Mouse (Mus musculus) forebrain, embryonic 11.5 days (tissue): ENCODE results near the gene Hspa1a. TPM values are rescaled to one million over a fixed set of nuclear protein-coding genes. Genes with fewer than 3 reads are reported as not detected.

Experiments used
- ATAC-seq: fragments of 200-750 bp; cut with Nextera tagmentation; replicated peaks from 2 replicates; pipeline ENCODE4 v1.8.0; 2017; ENCODE audit warnings: moderate TSS enrichment; ENCODE audit not compliant: low FRiP score
- DNase-seq: peaks from one replicate; pipeline ENCODE4 v3.0.0-alpha.2; 2017; ENCODE audit warnings: low spot score
- H3K27ac ChIP-seq: fragments of 300-500 bp; sonication (generic); 2 replicates; pipeline ENCODE4 v1.5.1; 2014; ENCODE audit warnings: low read depth, low read length
- H3K27me3 ChIP-seq: fragments of 300-500 bp; sonication (generic); 2 replicates; pipeline ENCODE4 v1.6.1; 2014; ENCODE audit warnings: mild to moderate bottlenecking, low read length, mixed read lengths; ENCODE audit not compliant: control insufficient read depth, insufficient read depth
- H3K36me3 ChIP-seq: fragments of 300-500 bp; sonication (generic); 2 replicates; pipeline ENCODE4 v1.6.1; 2014; ENCODE audit warnings: mild to moderate bottlenecking, low read length, moderate library complexity, mixed read lengths; ENCODE audit not compliant: control insufficient read depth, insufficient read depth
- H3K4me1 ChIP-seq: fragments of 300-500 bp; sonication (generic); replicated peaks from 2 replicates; pipeline ENCODE4 v1.6.1; 2014; ENCODE audit warnings: low read length, mixed read lengths; ENCODE audit not compliant: control insufficient read depth, insufficient read depth
- H3K4me2 ChIP-seq: fragments of 300-500 bp; sonication (generic); 2 replicates; pipeline ENCODE4 v1.6.1; 2014; ENCODE audit warnings: low read depth, mild to moderate bottlenecking, low read length, moderate library complexity, mixed read lengths; ENCODE audit not compliant: severe bottlenecking
- H3K4me3 ChIP-seq: fragments of 300-500 bp; sonication (generic); 2 replicates; pipeline ENCODE4 v1.5.1; 2014; ENCODE audit warnings: low read depth, low read length
- H3K9ac ChIP-seq: fragments of 300-500 bp; sonication (generic); 2 replicates; pipeline ENCODE4 v1.6.1; 2014; ENCODE audit warnings: low read length
- H3K9me3 ChIP-seq: fragments of 300-500 bp; sonication (generic); 2 replicates; pipeline ENCODE4 v1.6.1; 2016; ENCODE audit warnings: low read length, mixed read lengths; ENCODE audit not compliant: control insufficient read depth
- WGBS: fragments of 180-500 bp; shearing (Covaris S2); extraction: QIAGEN DNeasy Blood & Tissue Kit; methylation state at CpG from one replicate; pipeline ENCODE4 v1.1.7; 2014; 5-methylcytosine and 5-hydroxymethylcytosine counted together
- polyA plus RNA-seq: library from polyadenylated mRNA; unstranded; fragments of >200 nt; fragmentation: Nextera tagmentation; extraction: Ambion mirVana; gene quantifications from 2 replicates; pipeline ENCODE4 v1.2.1, GENCODE M21; 2014

Gene Hspa1a
- polyA plus RNA-seq, 1 experiment from 2014 or later, result 1.6 TPM

DNA sequence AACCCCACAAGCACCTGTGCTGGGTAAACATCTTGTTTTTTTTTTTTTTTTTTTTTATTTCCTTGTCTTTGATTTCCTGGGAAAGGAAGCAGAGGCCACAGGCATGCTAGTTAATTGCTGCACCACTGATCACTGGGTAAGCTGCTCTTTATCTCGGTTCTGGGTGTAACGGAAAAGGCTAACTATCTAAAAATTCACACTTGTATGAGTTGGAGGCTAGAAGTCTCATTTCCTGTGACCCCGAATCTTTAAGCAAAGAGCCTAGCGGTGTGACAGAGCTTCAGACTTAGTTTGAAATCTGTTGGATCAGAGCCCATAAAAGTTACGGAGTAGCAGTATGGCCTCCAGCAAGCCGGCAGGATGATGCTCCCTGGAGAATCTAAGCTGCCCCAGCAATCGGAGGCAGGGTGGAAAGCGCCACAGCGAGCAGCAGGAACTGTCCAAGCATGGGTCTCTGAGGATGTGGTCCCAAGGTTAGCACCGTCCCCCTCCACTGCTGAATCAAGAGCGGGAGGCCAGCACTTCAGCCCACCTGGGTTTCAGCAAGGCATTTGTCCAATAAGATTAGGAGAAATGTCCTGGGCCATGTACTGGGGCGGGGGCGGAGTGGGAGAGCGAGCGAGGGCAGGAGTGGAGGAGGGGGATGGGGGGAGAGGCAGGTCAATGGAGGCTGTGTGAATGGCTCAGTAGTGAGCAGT is 30.5 kb downstream of the Hspa1a start:
- Histone ChIP-seq H3K9ac (peak overlapping the region; percentile 51), H3K27me3 (no peaks in the 10 kb centered on the region), H3K36me3 (no peaks in the 10 kb centered on the region), H3K4me3 (peak overlapping the region; percentile 22), H3K9me3 (no peaks in the 10 kb centered on the region), H3K4me2 (peak overlapping the region; percentile 43), H3K27ac (no peak overlapping the region), H3K4me1 (no peaks in the 10 kb centered on the region)
- WGBS, result 8% methylated on average over 15 of the region's 15 CpGs
- DNase-seq (peak; percentile 78), ATAC-seq (peak; percentile 71; the same call in 1 of the 2 replicates)

DNA sequence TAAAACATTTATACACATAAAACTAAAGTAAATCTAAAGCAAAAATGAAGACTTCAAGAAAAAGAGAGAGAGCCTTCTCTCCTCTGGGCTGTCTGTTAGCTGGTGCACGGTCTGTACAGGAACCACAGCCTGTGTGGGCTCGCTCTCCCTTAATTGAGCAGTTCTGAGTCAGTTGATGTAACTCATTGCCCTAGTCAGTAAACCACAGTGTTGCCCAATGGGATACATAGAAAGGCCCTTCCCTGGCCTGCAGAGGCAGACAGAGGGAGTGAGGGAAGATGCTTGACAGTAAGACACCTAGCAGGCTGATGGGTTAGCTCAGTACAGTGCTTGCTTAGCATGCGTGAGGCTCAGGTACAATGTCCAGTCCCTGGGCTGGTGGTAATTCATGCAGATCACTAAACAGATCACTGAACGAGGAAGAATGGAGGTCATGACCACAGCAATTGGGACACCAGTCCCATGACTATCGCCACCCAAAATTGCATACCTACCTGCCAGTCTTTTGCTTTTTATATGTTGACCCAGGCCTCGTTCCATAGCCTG is 33.9 kb downstream of the Hspa1a start:
- Histone ChIP-seq H3K36me3 (no peaks in the 10 kb centered on the region), H3K4me3 (no peak overlapping the region), H3K4me1 (no peaks in the 10 kb centered on the region), H3K27me3 (no peaks in the 10 kb centered on the region), H3K4me2 (no peak overlapping the region), H3K9ac (no peak overlapping the region), H3K9me3 (no peaks in the 10 kb centered on the region), H3K27ac (no peak overlapping the region)
- 84% methylated on average over 6 of the region's 6 CpGs for WGBS
- ATAC-seq, result no peak
- DNase-seq, result no peak

DNA sequence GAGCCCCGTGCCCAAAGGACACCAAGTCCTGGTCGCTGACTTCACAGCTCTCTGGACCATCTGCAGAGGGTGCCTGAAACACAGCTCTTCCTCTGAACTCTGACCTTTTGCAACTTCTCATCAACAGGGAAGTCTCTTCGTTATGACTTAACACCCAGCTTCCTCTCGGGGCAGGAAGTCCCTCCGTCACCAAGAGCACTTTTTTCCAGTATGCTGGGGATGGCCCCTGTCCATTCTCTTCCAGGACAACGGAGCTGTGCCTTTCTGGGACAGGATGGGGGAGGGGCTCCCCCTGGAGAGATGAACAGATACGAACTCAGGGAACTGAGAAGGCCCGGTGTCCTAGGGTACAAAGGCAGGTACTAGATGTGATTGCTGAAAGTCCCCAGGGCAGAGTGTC is 37.1 kb downstream of the Hspa1a start:
- Histone ChIP-seq H3K4me1 (0 out of 2 replicates have a peak, but pooled peaks cover 4% of the 10 kb centered on the region), H3K9me3 (no peaks in the 10 kb centered on the region), H3K27ac (no peak overlapping the region), H3K27me3 (no peaks in the 10 kb centered on the region), H3K4me2 (no peak overlapping the region), H3K9ac (no peak overlapping the region), H3K4me3 (no peak overlapping the region), H3K36me3 (no peaks in the 10 kb centered on the region)
- DNase-seq (no peak), ATAC-seq (no peak)
- WGBS, result 56% methylated on average over 8 of the region's 8 CpGs

DNA sequence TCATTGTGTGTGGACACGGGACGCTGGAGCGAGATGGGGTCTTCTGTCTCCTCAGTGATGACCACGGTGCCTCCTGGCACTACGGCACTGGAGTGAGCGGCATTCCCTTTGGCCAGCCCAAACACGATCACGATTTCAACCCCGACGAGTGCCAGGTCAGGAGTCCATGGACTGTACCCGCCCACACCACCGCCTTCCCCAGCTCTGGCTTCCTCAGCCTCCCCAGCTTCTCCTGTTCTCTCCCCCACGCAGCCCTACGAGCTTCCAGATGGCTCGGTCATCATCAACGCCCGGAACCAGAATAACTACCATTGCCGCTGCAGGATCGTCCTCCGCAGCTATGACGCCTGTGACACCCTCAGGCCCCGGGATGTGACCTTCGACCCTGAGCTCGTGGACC is 37.9 kb downstream of the Hspa1a start:
- Histone ChIP-seq H3K9me3 (no peaks in the 10 kb centered on the region), H3K27ac (no peak overlapping the region), H3K4me1 (0 out of 2 replicates have a peak, but pooled peaks cover 4% of the 10 kb centered on the region), H3K4me2 (no peak overlapping the region), H3K36me3 (no peaks in the 10 kb centered on the region), H3K4me3 (no peak overlapping the region), H3K27me3 (no peaks in the 10 kb centered on the region), H3K9ac (no peak overlapping the region)
- DNase-seq, result no peak
- ATAC-seq, result no peak
- 64% methylated on average over 24 of the region's 24 CpGs for WGBS

DNA sequence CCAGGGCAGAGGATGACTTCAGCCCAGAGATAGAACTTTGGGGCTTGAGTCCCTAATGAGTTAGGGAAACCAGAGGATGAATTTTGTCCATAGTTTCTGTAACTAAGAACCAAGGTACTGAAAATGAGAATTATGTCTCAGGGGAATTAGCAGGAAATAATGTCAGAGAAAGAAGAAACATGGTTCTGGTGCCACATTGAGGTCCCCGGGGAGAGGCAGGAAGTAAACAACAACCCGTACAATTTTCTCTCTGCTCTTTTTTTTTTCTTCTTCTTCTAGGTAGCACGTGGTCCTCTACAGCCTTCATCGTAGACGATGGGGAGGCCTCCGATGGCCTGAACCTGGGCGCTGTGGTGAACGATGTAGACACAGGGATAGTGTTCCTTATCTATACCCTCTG is 39.7 kb downstream of the Hspa1a start:
- H3K27ac ChIP-seq, result no peak overlapping the region
- WGBS, result 90% methylated on average over 8 of the region's 8 CpGs

DNA sequence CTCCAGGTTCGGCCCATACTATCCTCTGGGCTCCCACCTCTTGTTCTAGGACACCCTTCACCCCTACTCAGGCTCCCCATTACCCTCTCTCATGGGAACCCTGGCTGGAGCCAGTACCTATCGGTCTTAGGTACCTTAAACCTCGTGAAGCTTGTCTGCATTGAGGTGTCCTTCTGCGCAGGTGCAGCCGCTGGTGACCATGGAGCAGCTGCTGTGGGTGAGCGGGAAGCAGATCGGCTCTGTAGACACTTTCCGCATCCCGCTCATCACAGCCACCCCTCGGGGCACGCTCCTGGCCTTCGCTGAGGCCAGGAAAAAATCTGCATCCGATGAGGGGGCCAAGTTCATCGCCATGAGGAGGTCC is 40.2 kb downstream of the Hspa1a start:
- H3K4me2 ChIP-seq, result peak overlapping the region; percentile 93
- no peaks in the 10 kb centered on the region for H3K27me3 ChIP-seq
- peak overlapping the region; percentile 61 for H3K4me3 ChIP-seq
- ATAC-seq (no peak; the same call in 1 of the 2 replicates), DNase-seq (no peak)
- no peaks in the 10 kb centered on the region for H3K36me3 ChIP-seq
- H3K4me1 ChIP-seq, result 0 out of 2 replicates have a peak, but pooled peaks cover 4% of the 10 kb centered on the region
- WGBS, result 9% methylated on average over 14 of the region's 14 CpGs
- H3K9me3 ChIP-seq, result no peaks in the 10 kb centered on the region
- no peak overlapping the region for H3K27ac ChIP-seq
- peak overlapping the region; percentile 70 for H3K9ac ChIP-seq

More for the DNA sequence above, 39.7 kb downstream of the Hspa1a start:
- Histone ChIP-seq H3K27me3 (no peaks in the 10 kb centered on the region), H3K9ac (peak overlapping the region; percentile 70), H3K36me3 (no peaks in the 10 kb centered on the region), H3K4me3 (peak overlapping the region; percentile 61; the same call in 1 of the 2 replicates), H3K9me3 (no peaks in the 10 kb centered on the region), H3K4me2 (peak overlapping the region; percentile 93), H3K4me1 (0 out of 2 replicates have a peak, but pooled peaks cover 4% of the 10 kb centered on the region)
- DNase-seq, result no peak
- no peak for ATAC-seq

DNA sequence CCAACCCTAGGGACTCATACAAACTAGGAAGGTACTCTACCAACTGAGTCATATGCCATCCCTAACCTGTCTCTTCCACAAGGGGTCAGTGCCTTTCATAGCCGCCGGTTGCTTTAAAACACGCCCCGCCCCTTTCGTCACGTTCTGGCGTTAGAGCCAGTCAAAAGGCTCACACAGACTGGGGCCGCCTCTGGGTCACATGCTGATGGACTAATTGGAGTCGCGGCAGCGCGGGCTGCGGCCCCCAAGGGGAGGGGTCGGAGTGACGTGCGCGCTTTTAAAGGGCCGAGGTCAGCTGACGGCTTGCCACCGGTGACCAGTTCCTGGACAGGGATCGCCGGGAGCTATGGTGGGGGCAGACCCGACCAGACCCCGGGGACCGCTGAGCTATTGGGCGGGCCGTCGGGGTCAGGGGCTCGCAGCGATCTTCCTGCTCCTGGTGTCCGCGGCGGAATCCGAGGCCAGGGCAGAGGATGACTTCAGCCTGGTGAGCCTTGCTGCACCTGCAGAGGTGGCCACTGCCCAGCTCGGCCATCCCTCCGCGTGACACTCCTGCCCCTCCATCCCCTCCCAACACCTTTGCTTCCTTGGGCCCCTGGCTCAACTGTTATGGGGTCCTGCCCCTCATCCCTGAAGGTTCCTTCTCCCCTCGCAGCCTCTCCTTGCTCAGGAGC is 40.8 kb downstream of the Hspa1a start, which contains the start of gene Neu1:
TSS of gene Neu1 (plus strand) at position 193 of the 674 bp plus-strand sequence.
- Histone ChIP-seq H3K4me1 (0 out of 2 replicates have a peak, but pooled peaks cover 4% of the 10 kb centered on the region), H3K4me2 (peak within 1 kb of the TSS; percentile 93), H3K4me3 (peak within 1 kb of the TSS; percentile 61), H3K9me3 (no peaks in the 10 kb centered on the region), H3K36me3 (no peaks in the 10 kb centered on the region), H3K27ac (no peak within 1 kb of the TSS), H3K9ac (peak within 1 kb of the TSS; percentile 70), H3K27me3 (no peaks in the 10 kb centered on the region)
- ATAC-seq (peak; percentile 97), DNase-seq (peak; percentile 97)
- under 1% methylated on average over 38 of the region's 38 CpGs for WGBS

DNA sequence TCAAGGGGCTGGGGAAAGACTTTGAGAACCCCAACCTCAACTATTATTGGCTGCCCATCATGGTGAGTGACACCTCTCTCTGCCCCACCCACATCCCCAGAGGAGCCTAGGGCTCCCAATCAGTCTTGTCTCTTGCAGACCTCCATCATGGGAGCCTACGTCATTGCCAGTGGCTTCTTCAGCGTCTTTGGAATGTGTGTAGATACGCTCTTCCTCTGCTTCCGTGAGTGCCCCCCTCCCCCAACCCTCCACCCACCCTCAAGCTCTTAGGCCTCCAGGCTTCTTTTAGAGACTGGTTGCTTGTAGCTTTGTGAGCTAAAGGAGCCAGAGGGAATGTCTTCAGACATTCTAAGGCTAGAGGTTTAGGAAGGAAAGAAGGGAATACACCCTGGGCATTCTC is 43.1 kb downstream of the Hspa1a start:
- Histone ChIP-seq H3K27ac (no peak overlapping the region), H3K9me3 (no peaks in the 10 kb centered on the region), H3K4me2 (no peak overlapping the region), H3K27me3 (no peaks in the 10 kb centered on the region), H3K4me1 (0 out of 2 replicates have a peak, but pooled peaks cover 4% of the 10 kb centered on the region), H3K4me3 (no peak overlapping the region), H3K9ac (no peak overlapping the region), H3K36me3 (no peaks in the 10 kb centered on the region)
- 85% methylated on average over 4 of the region's 4 CpGs for WGBS
- DNase-seq (no peak), ATAC-seq (no peak)
